Mouse (Mus musculus): ENCODE data around the gene C130032M10Rik. TPM values are rescaled to one million over a fixed set of nuclear protein-coding genes. Genes with fewer than 3 reads are reported as not detected.

Gene C130032M10Rik
- polyA plus RNA-seq, 1 experiment = not detected

DNA sequence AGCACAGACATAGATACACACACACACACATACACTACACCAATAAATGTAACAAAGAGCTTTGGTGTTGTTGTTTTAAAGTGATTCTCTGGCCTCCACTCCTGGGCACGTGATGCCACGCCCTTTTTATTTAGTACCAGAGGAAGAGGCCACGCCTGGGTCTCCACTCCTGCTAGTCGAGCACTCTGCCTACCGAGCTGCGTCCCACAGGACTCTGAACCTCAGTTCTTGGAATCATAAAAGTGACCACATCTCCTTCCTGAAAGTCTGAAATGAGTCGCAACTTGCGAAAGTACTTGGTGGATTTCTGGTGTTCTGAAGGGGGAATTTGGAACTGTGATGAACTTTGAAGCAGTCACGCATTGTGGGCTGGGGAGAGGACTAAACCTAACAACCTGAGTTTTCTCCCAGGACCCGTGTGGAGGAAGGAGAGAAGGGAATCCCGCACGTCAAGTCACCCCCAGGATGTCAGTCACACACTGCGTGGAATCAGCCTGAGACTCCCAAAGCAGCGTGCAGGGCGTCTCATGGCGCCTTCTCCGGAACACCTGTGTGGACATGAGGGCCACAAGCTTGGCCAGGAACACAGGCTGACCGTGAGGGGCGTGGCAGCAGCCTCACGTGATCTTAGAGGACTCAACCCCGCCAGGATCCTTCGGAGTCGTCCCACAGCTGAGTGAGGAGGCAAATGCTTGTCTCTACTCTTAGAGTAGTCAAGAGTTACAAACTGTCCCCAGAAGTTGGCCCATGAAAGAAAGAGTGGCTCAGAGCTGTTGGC lies 27.8 kb upstream of the C130032M10Rik start:
- H3K27ac ChIP-seq (ENCODE audit: control insufficient read depth, insufficient read depth, low read depth, low read length, poor library complexity) = no peak overlapping the region
- no peaks in the 10 kb centered on the region for H3K4me1 ChIP-seq (ENCODE audit: control insufficient read depth, insufficient read depth, low read length)
- no peak for TF ChIP-seq POLR2A (IDR thresholded peaks at IDR 0.05; ENCODE audit: borderline replicate concordance, control insufficient read depth, low read depth, low read length)
- no peak for TF ChIP-seq CTCF (IDR thresholded peaks at IDR 0.05; ENCODE audit: control insufficient read depth, insufficient read depth, low read length)
- 63% methylated on average over 23 of the region's 23 CpGs for WGBS
- H3K4me3 ChIP-seq (replicated peaks; ENCODE audit: control insufficient read depth, low read depth, low read length) = no peak overlapping the region

DNA sequence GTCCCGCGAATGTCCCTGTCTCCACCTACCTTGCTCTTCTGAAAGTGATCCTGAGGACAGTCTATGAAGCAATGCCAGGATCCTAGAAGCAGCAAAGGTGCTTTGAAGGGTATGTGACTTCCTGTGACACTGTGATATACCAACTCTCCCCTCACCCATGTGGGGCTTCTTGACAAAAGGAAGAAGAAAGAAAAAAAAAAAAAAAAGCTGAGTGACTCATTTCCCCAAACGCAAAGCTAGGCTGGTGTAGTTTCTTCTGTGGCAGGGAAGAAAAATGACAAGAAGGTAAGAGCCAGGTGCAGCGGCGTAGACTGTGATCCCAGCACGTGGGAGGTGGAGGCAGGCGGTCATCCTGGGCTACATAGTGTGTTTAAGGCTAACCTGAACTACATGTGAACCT lies 19.0 kb upstream of the C130032M10Rik start:
- Histone ChIP-seq H3K4me3 (replicated peaks; ENCODE audit: control insufficient read depth, low read depth, low read length) (no peak overlapping the region), H3K4me1 (ENCODE audit: control insufficient read depth, insufficient read depth, low read length) (no peaks in the 10 kb centered on the region), H3K27ac (ENCODE audit: control insufficient read depth, insufficient read depth, low read depth, low read length, poor library complexity) (no peak overlapping the region)
- 37% methylated on average over 7 of the region's 7 CpGs for WGBS
- TF ChIP-seq POLR2A (IDR thresholded peaks at IDR 0.05; ENCODE audit: borderline replicate concordance, control insufficient read depth, low read depth, low read length) = no peak
- TF ChIP-seq CTCF (IDR thresholded peaks at IDR 0.05; ENCODE audit: control insufficient read depth, insufficient read depth, low read length) = no peak

DNA sequence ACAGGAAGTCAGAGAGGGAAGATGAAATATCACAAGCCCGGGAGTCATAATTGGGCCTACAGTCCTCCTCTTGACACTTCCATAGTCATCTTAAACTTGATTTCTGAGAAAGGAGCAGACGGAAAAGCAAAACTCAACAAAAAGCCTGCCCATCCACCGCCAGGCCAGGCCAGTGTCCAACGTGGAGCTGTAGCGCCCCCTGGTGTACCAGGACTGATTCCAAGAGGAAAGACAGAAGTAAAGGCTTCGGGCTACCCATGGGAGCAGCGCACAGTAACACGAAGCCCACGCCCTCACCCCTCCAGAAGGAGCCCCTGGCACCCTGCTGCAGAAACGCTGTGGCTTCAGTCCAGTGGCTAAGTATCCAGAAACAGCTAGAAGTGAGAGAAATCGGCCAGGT lies 17.3 kb upstream of the C130032M10Rik start:
- no peaks in the 10 kb centered on the region for H3K4me1 ChIP-seq (ENCODE audit: control insufficient read depth, insufficient read depth, low read length)
- 7% methylated on average over 11 of the region's 11 CpGs for WGBS
- H3K4me3 ChIP-seq (replicated peaks; ENCODE audit: control insufficient read depth, low read depth, low read length) = no peak overlapping the region
- TF ChIP-seq POLR2A (IDR thresholded peaks at IDR 0.05; ENCODE audit: borderline replicate concordance, control insufficient read depth, low read depth, low read length) (no peak), CTCF (IDR thresholded peaks at IDR 0.05; ENCODE audit: control insufficient read depth, insufficient read depth, low read length) (peak; percentile 77)
- no peak overlapping the region for H3K27ac ChIP-seq (ENCODE audit: control insufficient read depth, insufficient read depth, low read depth, low read length, poor library complexity)

DNA sequence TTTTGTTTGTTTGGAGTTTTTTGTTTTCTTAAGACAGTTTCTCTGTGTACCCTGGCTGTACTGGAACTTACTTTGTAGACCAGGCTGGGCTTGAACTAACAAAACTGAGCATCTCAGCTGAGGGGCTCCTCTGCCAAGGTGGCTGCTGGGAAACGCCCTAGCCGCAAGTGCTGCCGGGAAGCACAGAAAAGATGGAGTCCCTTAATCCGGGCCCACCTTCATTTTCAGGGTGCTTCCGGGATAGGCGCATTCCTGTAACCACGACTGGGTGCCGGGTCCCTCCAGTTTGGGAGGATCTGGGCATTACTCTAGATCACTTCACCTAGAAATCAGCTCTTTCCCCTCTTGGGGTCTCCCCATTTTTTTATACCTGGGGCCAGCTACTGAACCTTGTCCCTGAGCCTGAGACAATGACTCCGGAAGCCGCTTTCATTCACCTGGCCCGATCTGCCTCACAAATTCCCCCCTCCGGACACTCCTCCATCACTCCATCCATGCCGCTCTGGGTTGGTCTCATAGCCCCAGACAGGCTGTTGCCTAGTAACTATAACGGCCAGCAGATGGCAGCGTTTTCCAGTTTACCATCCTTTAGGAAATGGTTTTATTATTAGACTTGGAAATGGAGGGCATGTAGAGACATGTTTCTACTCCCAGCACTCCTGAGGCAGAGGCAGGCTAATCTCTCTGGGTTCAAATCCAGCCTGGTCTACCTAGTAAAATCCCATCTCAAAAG lies 15.5 kb upstream of the C130032M10Rik start:
- WGBS = 28% methylated on average over 15 of the region's 15 CpGs
- TF ChIP-seq POLR2A (IDR thresholded peaks at IDR 0.05; ENCODE audit: borderline replicate concordance, control insufficient read depth, low read depth, low read length) = no peak
- TF ChIP-seq CTCF (IDR thresholded peaks at IDR 0.05; ENCODE audit: control insufficient read depth, insufficient read depth, low read length) = peak; percentile 23; the same call in 1 of the 2 replicates
- Histone ChIP-seq H3K27ac (ENCODE audit: control insufficient read depth, insufficient read depth, low read depth, low read length, poor library complexity) (no peak overlapping the region), H3K4me3 (replicated peaks; ENCODE audit: control insufficient read depth, low read depth, low read length) (no peak overlapping the region), H3K4me1 (ENCODE audit: control insufficient read depth, insufficient read depth, low read length) (no peaks in the 10 kb centered on the region)

DNA sequence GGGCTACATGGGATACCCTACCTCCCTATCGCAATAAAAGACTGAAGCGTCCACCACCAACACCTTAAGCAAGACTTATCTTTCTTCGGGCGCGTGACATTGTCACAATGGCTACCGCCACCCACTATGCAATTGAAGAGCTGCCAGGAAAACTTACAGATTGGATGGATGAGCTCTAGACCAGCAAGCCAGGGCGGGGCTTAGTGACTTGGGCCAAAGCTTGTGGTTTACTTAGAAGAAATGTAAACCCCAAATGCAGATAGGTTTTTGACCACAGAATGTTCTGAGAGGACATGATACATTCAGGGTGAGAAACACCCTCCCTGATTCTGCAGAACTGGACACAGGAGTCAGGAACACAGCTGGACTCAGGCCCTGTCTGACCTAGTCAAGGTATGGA lies 14.4 kb upstream of the C130032M10Rik start:
- TF ChIP-seq CTCF (IDR thresholded peaks at IDR 0.05; ENCODE audit: control insufficient read depth, insufficient read depth, low read length) = no peak
- no peak for TF ChIP-seq POLR2A (IDR thresholded peaks at IDR 0.05; ENCODE audit: borderline replicate concordance, control insufficient read depth, low read depth, low read length)
- WGBS = 28% methylated on average over 7 of the region's 7 CpGs
- no peak overlapping the region for H3K4me3 ChIP-seq (replicated peaks; ENCODE audit: control insufficient read depth, low read depth, low read length)
- no peak overlapping the region for H3K27ac ChIP-seq (ENCODE audit: control insufficient read depth, insufficient read depth, low read depth, low read length, poor library complexity)
- no peaks in the 10 kb centered on the region for H3K4me1 ChIP-seq (ENCODE audit: control insufficient read depth, insufficient read depth, low read length)

DNA sequence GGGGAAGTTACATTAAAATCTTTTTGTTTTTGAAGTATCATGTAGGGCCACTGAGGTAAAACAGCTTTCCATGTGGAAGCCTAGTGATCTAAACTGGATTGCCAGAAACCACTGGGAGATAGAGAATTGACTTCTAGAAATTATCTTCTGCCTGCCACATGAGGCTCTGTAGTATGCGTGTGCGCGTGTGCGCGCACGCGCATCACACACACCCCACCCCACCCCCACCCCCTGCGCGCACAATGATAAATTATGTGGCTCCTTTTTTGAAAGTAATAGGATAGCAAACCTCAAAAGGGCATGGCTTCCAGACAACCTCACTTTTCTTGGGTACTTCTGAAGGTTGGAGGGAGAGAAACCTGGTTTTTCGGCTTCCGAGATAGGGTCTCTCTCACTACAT lies 13.6 kb upstream of the C130032M10Rik start:
- no peak overlapping the region for H3K27ac ChIP-seq (ENCODE audit: control insufficient read depth, insufficient read depth, low read depth, low read length, poor library complexity)
- 91% methylated on average over 11 of the region's 11 CpGs for WGBS
- H3K4me3 ChIP-seq (replicated peaks; ENCODE audit: control insufficient read depth, low read depth, low read length) = no peak overlapping the region
- H3K4me1 ChIP-seq (ENCODE audit: control insufficient read depth, insufficient read depth, low read length) = no peaks in the 10 kb centered on the region
- TF ChIP-seq POLR2A (IDR thresholded peaks at IDR 0.05; ENCODE audit: borderline replicate concordance, control insufficient read depth, low read depth, low read length) (no peak), CTCF (IDR thresholded peaks at IDR 0.05; ENCODE audit: control insufficient read depth, insufficient read depth, low read length) (no peak)

DNA sequence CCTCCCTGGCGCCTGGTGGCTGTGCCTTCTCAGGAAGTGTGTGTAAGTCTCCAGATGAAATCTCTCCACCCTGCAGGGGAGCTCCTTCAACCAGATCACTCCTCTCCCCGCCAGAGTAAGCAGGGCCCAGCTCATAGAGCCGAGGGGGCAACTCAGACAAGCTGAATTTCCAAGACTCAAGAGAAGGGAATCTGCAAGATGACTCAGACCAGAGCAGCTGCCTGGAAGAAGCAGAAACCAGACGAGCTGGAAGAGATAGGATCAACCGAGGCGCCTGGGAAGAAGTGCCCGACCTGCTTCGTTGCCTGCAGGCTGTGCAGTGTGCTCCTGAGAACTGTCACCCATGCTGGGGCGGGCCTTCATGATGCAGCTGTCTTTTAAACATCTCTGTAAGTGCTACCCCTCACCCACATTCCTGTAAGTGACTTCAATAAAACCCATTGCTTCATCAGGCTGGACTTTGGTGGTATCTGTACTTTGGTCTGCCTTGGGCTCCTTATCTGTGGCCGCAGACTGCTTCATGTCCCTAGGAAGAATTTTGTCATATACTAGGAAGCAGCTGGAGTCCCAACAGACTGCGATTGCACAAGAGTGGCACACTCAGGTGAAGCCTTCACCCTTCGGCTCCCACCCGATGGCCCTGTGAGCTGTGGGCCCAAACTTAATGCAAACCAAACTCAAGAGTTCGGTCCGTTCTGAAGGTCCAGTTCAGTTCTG lies 12.6 kb upstream of the C130032M10Rik start:
- no peak for TF ChIP-seq CTCF (IDR thresholded peaks at IDR 0.05; ENCODE audit: control insufficient read depth, insufficient read depth, low read length)
- TF ChIP-seq POLR2A (IDR thresholded peaks at IDR 0.05; ENCODE audit: borderline replicate concordance, control insufficient read depth, low read depth, low read length) = no peak
- Histone ChIP-seq H3K27ac (ENCODE audit: control insufficient read depth, insufficient read depth, low read depth, low read length, poor library complexity) (no peak overlapping the region), H3K4me3 (replicated peaks; ENCODE audit: control insufficient read depth, low read depth, low read length) (no peak overlapping the region), H3K4me1 (ENCODE audit: control insufficient read depth, insufficient read depth, low read length) (no peaks in the 10 kb centered on the region)
- 30% methylated on average over 15 of the region's 15 CpGs for WGBS

DNA sequence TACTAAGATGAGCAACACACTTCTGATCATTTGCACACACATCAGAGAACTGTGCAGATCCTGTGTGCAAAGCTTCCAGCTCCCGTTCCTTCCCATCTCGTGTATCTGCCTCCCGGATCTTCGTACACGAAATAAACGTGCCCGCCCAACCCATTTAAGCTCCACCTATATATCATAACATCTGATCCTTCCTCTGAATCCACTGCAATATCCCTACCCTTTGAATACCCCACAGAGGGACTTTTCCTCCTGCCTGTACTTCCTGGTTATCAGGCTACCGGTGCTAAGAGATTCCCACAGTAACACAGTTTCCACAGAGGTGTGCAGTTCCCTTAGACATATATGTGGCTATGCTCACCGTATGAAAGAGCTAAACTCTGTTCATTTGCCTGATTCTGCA lies 10.7 kb upstream of the C130032M10Rik start, which contains the start of gene Ccr4:
Gene Ccr4 (minus strand): TSS at position 101 of the 400 bp plus-strand sequence.
- Histone ChIP-seq H3K4me1 (ENCODE audit: control insufficient read depth, insufficient read depth, low read length) (no peaks in the 10 kb centered on the region), H3K27ac (ENCODE audit: control insufficient read depth, insufficient read depth, low read depth, low read length, poor library complexity) (no peak within 1 kb of the TSS), H3K4me3 (replicated peaks; ENCODE audit: control insufficient read depth, low read depth, low read length) (no peak within 1 kb of the TSS)
- TF ChIP-seq POLR2A (IDR thresholded peaks at IDR 0.05; ENCODE audit: borderline replicate concordance, control insufficient read depth, low read depth, low read length) = no peak
- TF ChIP-seq CTCF (IDR thresholded peaks at IDR 0.05; ENCODE audit: control insufficient read depth, insufficient read depth, low read length) = no peak
- 86% methylated on average over 9 of the region's 9 CpGs for WGBS

Data from bone marrow, adult 2 months (tissue).